Mouse (Mus musculus) left cerebral cortex, postnatal 4 days (tissue): ENCODE results near the gene Klhl2. TPM values are rescaled to one million over a fixed set of nuclear protein-coding genes. Genes with fewer than 3 reads are reported as not detected.
A peak's percentile ranks its signal among the peaks of the same experiment; 100 is the strongest.

Experiments used
- DNase-seq: peaks from one replicate; pipeline ENCODE4 v3.0.0-alpha.2; 2022
- intact Hi-C: fragments of 180-260 bp; cut with DNase I; formaldehyde crosslinking; loops from one replicate; pipeline ENCODE4 v1.15.1; 2025
- total RNA-seq, 2 experiments: library from RNA; stranded (reverse); gene quantifications; 2 replicates each; pipeline ENCODE4 v1.2.3; 2021

Klhl2 gene
- total RNA-seq, 2 experiments from 2014 or later: 97.3 to 103 TPM

GRCm38 (mm10) chr8:64774136-64774535, 75.7 kb downstream of the Klhl2 start:
- intact Hi-C loops: no loop called here

DNA sequence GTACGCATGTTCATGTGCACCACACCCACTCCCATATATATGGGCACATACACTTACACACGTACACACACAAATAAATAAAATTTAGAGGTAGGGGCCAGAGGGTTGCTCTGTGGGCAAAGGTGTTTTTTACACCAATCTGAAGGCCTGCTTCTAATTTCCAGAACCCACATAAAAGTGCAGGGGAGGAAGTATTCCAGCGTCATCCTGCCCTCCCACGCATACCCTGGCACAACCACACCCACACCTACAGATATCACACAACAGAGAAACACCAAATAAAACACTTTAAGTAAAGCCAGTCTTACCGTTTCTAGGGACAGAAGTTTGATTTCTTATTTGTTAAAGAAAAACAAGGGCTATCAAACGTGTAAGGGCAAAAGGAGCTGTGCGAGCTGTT, 79.0 kb downstream of the Klhl2 start:
- intact Hi-C loops: no loop called here
- DNase-seq: no peak

More at GRCm38 (mm10) chr8:64774136-64774535, 75.7 kb downstream of the Klhl2 start:
- no peak for DNase-seq

- no peak for DNase-seq
- intact Hi-C loops: no loop called here
These were observed 80.2 kb downstream of the Klhl2 start for GRCm38 (mm10) chr8:64769586-64769985.

DNA sequence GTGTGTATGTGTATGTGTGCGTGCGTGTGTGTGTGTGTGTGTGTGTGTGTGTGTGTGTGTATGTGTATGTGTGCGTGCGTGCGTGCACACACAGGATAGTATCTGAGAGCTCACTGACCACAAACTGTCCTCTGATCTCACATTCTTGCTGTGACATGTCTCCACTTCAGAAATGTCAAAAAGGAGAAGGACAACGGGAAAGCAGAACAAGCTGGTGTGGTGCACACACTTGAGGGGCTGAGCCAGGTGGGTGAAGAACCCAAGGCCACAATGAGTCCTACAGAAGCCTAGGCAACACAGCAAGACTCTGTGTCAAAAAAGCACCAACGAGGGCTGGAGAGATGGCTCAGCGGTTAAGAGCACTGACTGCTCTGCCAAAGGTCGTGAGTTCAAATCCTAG, 81.2 kb downstream of the Klhl2 start:
- intact Hi-C loops: no loop called here
- DNase-seq: no peak

DNA sequence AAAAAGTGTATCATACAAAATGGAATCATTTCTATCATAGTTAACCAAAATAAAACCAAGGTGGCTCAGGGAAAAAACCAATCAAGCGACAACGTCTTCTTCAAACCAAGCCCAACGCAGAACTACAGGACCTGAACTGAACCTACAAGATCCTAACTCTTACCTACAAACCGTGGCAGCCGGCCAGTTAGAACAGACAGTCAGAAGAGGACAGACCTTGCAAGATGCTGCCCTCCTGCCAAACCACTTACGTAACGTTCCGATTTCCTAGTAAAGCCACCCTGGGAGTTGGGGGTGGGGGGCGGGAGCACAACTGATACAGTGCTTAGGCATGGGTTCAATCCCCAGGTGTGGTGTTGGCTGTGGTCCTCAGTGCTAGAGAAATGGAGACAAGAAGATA, 82.8 kb downstream of the Klhl2 start:
- DNase-seq: no peak
- intact Hi-C loops: no loop called here

- intact Hi-C loops: loop anchor here (5.0 kb wide), 1 partner anchor 178 kb away; no protein-coding TSS in a partner anchor
- DNase-seq: no peak
These were observed 85.7 kb downstream of the Klhl2 start for GRCm38 (mm10) chr8:64764075-64764474.

DNA sequence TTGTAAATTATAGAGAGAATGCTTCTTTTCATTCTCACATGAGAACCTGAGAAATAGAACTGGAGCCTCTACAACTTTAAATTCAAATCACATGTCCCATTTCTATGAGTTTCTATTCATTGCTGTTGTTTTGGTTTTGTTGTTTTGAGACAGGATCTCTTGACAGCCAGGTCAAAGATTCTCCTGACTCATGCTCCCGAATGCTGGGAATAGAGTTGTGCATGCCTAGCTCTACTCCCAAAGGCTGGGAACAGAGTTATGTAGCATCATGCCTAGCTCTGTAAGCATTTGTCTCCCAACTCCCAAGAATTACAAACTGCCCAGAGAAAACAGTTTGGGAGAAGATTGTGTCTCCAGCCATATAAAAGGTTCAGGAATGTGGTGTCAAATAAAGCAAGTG, 87.1 kb downstream of the Klhl2 start:
- DNase-seq: no peak
- intact Hi-C loops: loop anchor here (5.0 kb wide), 1 partner anchor 180 kb away; no protein-coding TSS in a partner anchor

- peak; percentile 12 for DNase-seq
- intact Hi-C loops: loop anchor here (5.0 kb wide), 1 partner anchor 181 kb away; no protein-coding TSS in a partner anchor
These were observed 88.4 kb downstream of the Klhl2 start for GRCm38 (mm10) chr8:64761430-64761829.

DNA sequence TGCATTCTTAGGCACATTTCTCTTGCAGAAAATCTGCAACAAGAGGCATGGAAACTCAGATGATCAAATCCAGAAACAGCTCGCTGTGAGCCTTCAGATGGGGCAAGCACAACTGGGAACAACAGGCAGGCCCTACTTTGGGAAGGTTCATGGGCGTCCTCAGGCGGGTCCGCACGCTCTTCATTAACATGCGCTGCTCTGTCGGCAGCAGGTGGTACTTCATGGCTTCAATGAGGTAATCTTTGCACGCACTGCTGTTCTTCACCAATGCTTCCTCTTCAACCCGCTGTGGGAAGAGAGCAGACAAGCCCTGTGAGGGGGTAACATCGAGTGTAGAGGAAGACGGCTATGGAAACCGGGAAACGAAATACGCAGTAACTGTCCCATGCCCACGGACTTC, 91.9 kb downstream of the Klhl2 start:
- DNase-seq: no peak
- intact Hi-C loops: no loop called here

GRCm38 (mm10) chr8:64746215-64747058, 103.4 kb downstream of the Klhl2 start:
- DNase-seq: no peak
- intact Hi-C loops: no loop called here

- intact Hi-C loops: no loop called here
These were observed 109.1 kb downstream of the Klhl2 start for GRCm38 (mm10) chr8:64740547-64741211.

GRCm38 (mm10) chr8:64738916-64739315, 110.9 kb downstream of the Klhl2 start:
- no peak for DNase-seq
- intact Hi-C loops: no loop called here

More at GRCm38 (mm10) chr8:64740547-64741211, 109.1 kb downstream of the Klhl2 start:
- no peak for DNase-seq

GRCm38 (mm10) chr8:64736767-64737323, 113.0 kb downstream of the Klhl2 start:
- no peak for DNase-seq
- intact Hi-C loops: no loop called here

GRCm38 (mm10) chr8:64735161-64735560, 114.7 kb downstream of the Klhl2 start:
- DNase-seq: no peak
- intact Hi-C loops: no loop called here

DNA sequence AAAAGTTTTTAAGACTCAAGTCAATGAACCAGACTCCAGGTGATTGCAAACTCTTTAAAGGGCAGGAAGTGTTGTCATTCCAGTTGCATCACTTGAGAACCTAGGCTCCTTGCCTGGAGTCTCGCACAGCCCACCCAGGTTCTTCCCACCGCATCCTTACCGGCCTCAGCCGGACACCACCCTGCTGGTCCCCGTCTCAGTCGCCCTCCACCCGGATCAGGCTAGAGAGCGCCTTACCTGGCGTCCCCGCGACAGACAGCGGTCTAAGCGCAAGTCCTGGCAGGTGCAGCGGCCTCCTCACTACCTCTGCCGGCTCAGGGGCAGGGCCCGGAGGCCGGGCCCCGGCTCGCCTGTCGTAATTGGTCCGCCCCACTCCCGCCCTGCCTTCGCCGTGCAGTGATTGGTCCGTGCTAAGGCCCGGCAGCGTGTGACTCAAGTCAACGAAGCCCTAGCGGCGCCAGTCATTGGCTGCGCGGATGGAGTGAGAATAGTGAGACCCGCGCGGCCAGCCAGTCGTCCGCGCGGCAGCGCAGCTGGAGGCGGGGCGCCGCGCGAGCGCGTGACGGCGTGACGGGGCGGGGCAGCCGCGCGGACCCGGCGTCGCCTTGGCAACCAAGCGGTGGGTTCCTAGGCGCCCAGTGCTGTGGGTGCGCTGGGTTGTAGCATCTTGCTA, 116.4 kb downstream of the Klhl2 start, which contains the start of gene Msmo1:
Msmo1 (minus strand) TSS at position 522 of the 673 bp plus-strand sequence.
- intact Hi-C loops: no loop called here
- peak; percentile 98 for DNase-seq

DNA sequence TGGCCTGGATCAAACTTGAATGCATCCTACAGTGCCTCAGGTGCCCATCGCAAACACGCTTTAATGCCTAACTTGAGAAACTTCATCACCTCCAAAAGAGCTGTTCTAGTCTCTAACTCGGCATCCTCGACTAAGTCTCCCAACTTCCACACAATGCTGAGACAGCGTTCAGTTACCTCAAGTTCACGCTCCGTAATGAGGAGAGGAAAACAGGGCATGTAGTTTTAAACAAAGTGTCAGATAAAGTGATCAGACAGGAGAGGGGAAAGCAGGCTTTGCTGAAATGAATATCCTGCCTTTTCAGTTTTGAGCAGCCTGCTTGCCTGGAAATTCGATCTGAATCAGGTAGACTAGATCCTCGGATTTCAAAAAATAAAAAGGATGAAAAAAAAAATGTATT, 117.2 kb downstream of the Klhl2 start:
- DNase-seq: no peak
- intact Hi-C loops: no loop called here

DNA sequence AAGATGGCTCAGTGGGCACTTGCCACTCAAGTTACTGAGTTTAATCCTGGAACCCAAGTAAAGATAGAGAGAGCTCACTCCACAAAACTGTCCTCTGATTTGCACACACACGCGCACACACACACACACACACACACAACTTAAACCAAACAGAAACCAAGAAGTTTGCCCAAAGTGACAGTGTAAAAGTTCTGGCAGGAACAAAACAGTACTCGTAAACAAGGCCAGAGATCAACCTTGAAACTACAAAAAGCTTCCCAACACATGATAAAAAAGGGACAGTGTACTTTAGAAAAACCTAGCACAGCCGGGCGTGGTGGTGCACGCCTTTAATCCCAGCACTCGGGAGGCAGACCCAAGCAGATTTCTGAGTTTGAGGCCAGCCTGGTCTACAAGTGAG, 121.7 kb downstream of the Klhl2 start:
- DNase-seq: no peak
- intact Hi-C loops: no loop called here

DNA sequence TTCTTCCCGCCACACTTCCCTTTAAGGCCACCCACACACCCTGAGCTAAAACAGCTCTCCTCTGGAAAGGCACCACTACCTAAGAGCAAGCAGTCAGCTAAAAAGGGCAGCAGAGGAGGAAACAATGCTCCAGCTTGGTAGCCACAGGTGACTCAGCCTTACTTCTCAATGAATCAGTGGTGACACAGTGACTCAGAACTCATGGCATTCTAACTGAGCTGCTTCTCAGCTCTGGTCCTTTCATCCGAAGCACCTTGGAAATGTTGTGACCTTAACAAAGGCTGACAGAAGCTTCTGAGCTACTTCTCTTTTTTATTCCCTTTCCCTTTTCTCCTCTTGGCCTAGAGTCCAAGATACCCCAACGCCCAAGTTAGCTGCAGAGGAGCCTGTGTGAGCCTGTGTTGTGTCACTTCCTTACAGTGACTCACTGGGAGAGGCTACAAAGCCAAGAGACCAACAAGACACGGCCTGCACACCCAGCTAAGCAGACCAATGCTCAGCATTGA, 123.6 kb downstream of the Klhl2 start:
- intact Hi-C loops: no loop called here
- no peak for DNase-seq

GRCm38 (mm10) chr8:64723206-64723605, 126.6 kb downstream of the Klhl2 start:
- intact Hi-C loops: no loop called here
- no peak for DNase-seq

GRCm38 (mm10) chr8:64717868-64718267, 131.9 kb downstream of the Klhl2 start:
- no peak for DNase-seq
- intact Hi-C loops: no loop called here

DNA sequence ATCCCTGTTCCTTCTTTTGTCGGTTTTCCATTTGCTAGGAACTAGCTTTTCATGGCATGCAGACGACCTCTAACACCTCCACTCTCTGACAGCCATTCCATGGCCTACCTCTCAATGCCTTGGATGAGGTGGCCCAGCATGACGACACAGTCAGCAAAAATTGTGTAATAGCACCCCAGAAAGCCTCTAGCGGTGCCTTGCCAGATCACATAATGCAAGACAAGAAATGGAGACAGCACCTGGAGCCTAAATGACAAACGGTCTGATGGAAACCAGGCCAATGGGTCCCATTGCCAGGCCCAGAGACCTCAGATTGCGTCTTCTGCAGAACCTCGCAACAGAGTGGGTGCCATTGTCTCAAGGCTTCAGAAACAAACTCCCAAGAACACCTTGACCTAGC, 137.3 kb downstream of the Klhl2 start:
- intact Hi-C loops: no loop called here
- no peak for DNase-seq
